Mouse (Mus musculus): ENCODE results near the gene Tubb3.

- TF ChIP-seq CTCF (conservative IDR thresholded peaks at IDR 0.05; ENCODE audit: low read length) (no peak), NANOG (IDR thresholded peaks at IDR 0.05; ENCODE audit: borderline replicate concordance, low read length) (no peak), POU5F1 (IDR thresholded peaks at IDR 0.05; ENCODE audit: borderline replicate concordance, low read length) (no peak)
Measured at GRCm38 (mm10) chr8:123422781-123423159, 11.5 kb downstream of the Tubb3 start.

All from E14TG2a.4 (cell line).